Mouse (Mus musculus): ENCODE results near the gene Tmem145. TPM values are rescaled to one million over a fixed set of nuclear protein-coding genes. Genes with fewer than 3 reads are reported as not detected.
A peak's percentile ranks its signal among the peaks of the same experiment; 100 is the strongest.
"Not testable (repeated sequence)": the region's sequence is repeated elsewhere in the genome, so short reads cannot be mapped to it uniquely, and the experiment has no call there.

The Tmem145 gene
- polyA plus RNA-seq (2012; rRNA removed), result 0.19 and 0.35 TPM in 2 replicates

GRCm38 (mm10) chr7:25305956-25306613 is at the start of gene Tmem145:
Tmem145 (plus strand) TSS chr7:25306106.
- TF ChIP-seq POLR2A (IDR thresholded peaks at IDR 0.05; ENCODE audit: low read depth, low read length) (no peak), CTCF (IDR thresholded peaks at IDR 0.05; ENCODE audit: extremely low read depth, insufficient read length, insufficient replicate concordance, low read depth, low read length) (no peak)
- WGBS, result under 1% methylated on average over 47 of the region's 47 CpGs
- peaks cover 6% of the 10 kb centered on the region for H3K4me1 ChIP-seq (ENCODE audit: control insufficient read depth, insufficient read depth, insufficient read length, low read length)
- H3K27ac ChIP-seq (ENCODE audit: insufficient read depth, low read depth, low read length), result no peak within 1 kb of the TSS
- H3K36me3 ChIP-seq (ENCODE audit: control insufficient read depth, insufficient read depth, low read length), result no peaks in the 10 kb centered on the region
- H3K4me3 ChIP-seq (ENCODE audit: low read depth, low read length), result peak within 1 kb of the TSS; percentile 62
- peaks cover 14% of the 10 kb centered on the region for H3K27me3 ChIP-seq (ENCODE audit: control insufficient read depth, insufficient read depth, low read length)

- Histone ChIP-seq H3K4me1 (ENCODE audit: control insufficient read depth, insufficient read depth, insufficient read length, low read length) (peaks cover under 1% of the 10 kb centered on the region; the same call in 1 of the 2 replicates), H3K36me3 (ENCODE audit: control insufficient read depth, insufficient read depth, low read length) (no peaks in the 10 kb centered on the region), H3K27me3 (ENCODE audit: control insufficient read depth, insufficient read depth, low read length) (no peaks in the 10 kb centered on the region), H3K4me3 (ENCODE audit: low read depth, low read length) (no peak overlapping the region), H3K27ac (ENCODE audit: insufficient read depth, low read depth, low read length) (no peak overlapping the region)
- TF ChIP-seq POLR2A (IDR thresholded peaks at IDR 0.05; ENCODE audit: low read depth, low read length), result no peak
- no peak for TF ChIP-seq CTCF (IDR thresholded peaks at IDR 0.05; ENCODE audit: extremely low read depth, insufficient read length, insufficient replicate concordance, low read depth, low read length)
- 77% methylated on average over 1 of the region's 1 CpGs for WGBS
These were observed 44.0 kb upstream of the Tmem145 start for GRCm38 (mm10) chr7:25261896-25262295.

DNA sequence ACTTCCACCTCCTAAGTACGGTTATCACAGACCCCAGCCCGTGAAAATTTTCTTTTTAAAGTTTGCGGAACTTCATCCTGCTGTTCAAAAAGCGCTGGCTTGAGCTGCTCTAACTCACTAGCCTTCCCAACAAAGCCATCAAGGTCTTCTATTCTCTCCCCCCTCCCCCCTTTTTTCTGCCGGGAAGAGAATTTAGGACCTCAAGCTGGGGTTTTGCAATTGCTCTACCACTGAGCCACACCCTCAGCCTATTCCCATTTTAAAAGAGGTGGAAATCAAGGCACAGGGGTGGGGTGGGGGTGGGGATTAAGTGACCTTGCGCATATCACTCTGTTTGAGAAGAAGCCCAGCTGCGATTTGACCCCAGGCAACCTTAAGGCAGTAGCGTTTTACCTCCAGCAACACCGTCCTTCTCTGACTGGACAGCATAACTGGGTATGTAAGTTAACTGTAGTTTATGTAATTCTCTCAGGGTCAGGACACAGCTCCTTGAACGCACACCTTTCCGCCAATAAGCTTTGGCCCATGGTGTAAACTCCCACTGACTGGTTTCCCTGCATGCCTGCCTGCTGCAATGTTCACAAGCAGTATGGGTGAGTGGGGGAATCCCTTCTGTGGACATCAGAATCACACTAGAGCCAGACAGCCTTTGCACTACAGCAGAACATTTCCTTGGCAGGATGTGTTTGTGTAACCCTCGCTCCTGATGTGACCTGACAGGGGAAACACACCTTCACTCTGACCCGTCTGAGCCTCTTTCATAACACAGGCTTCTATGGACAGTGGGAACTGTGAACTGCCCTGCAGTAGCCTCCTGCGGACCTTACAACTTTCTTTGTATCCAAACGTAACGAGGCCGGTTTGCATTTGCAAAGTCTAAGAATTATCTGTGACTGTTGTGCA is 41.7 kb upstream of the Tmem145 start:
- Histone ChIP-seq H3K4me3 (ENCODE audit: low read depth, low read length) (no peak overlapping the region), H3K4me1 (ENCODE audit: control insufficient read depth, insufficient read depth, insufficient read length, low read length) (peaks cover 1% of the 10 kb centered on the region; the same call in 1 of the 2 replicates), H3K27ac (ENCODE audit: insufficient read depth, low read depth, low read length) (no peak overlapping the region), H3K36me3 (ENCODE audit: control insufficient read depth, insufficient read depth, low read length) (no peaks in the 10 kb centered on the region), H3K27me3 (ENCODE audit: control insufficient read depth, insufficient read depth, low read length) (no peaks in the 10 kb centered on the region)
- TF ChIP-seq POLR2A (IDR thresholded peaks at IDR 0.05; ENCODE audit: low read depth, low read length) (no peak), CTCF (IDR thresholded peaks at IDR 0.05; ENCODE audit: extremely low read depth, insufficient read length, insufficient replicate concordance, low read depth, low read length) (no peak)
- 67% methylated on average over 17 of the region's 17 CpGs for WGBS

- WGBS, result 75% methylated on average over 5 of the region's 5 CpGs
- H3K4me1 ChIP-seq (ENCODE audit: control insufficient read depth, insufficient read depth, insufficient read length, low read length); H3K27ac ChIP-seq (ENCODE audit: insufficient read depth, low read depth, low read length): not testable (repeated sequence)
These were observed 40.2 kb upstream of the Tmem145 start for GRCm38 (mm10) chr7:25265743-25266142.

DNA sequence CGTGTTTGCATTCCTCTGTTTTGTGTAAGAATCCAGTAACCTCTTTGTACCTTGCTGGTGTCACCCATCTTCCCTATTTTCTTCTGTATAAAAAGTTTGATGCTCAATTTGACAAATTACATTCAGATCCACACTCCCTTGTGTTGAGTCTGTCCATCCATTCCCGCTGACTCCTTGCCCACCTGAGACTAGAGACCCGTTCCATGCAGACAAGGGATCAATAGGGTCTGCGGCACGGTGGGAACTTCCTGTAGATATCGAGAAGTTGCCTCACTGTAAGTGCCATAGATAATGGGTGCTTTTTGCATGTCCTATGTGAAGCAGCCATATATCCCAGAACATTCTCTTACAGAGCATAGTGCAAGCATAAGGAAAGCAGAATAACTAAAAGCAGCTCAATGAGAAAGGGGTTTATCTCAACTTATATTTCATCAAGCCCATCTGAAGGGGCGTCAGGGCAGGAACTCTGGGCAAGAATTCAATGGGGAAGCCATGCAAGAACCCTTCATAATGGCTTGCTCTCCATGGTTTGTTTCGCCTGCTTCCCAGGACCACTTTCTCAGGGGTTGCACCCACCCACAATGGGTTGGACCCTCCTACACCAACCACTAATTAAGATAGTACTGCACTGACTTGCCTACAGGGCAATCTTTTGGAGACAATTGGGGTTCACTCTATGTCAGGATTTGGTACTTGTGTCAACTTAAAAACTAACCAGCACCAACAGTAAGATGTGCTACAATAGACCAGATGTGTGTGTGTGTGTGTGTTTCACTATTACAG is 39.5 kb upstream of the Tmem145 start:
- H3K27me3 ChIP-seq (ENCODE audit: control insufficient read depth, insufficient read depth, low read length), result no peaks in the 10 kb centered on the region
- H3K36me3 ChIP-seq (ENCODE audit: control insufficient read depth, insufficient read depth, low read length), result peaks cover 3% of the 10 kb centered on the region
- 84% methylated on average over 8 of the region's 8 CpGs for WGBS
- H3K27ac ChIP-seq (ENCODE audit: insufficient read depth, low read depth, low read length), result no peak overlapping the region
- TF ChIP-seq POLR2A (IDR thresholded peaks at IDR 0.05; ENCODE audit: low read depth, low read length) (no peak), CTCF (IDR thresholded peaks at IDR 0.05; ENCODE audit: extremely low read depth, insufficient read length, insufficient replicate concordance, low read depth, low read length) (no peak)
- no peak overlapping the region for H3K4me3 ChIP-seq (ENCODE audit: low read depth, low read length)
- H3K4me1 ChIP-seq (ENCODE audit: control insufficient read depth, insufficient read depth, insufficient read length, low read length), result peaks cover 7% of the 10 kb centered on the region

More at GRCm38 (mm10) chr7:25265743-25266142, 40.2 kb upstream of the Tmem145 start:
- H3K36me3 ChIP-seq (ENCODE audit: control insufficient read depth, insufficient read depth, low read length); H3K4me3 ChIP-seq (ENCODE audit: low read depth, low read length); H3K27me3 ChIP-seq (ENCODE audit: control insufficient read depth, insufficient read depth, low read length): not testable (repeated sequence)

DNA sequence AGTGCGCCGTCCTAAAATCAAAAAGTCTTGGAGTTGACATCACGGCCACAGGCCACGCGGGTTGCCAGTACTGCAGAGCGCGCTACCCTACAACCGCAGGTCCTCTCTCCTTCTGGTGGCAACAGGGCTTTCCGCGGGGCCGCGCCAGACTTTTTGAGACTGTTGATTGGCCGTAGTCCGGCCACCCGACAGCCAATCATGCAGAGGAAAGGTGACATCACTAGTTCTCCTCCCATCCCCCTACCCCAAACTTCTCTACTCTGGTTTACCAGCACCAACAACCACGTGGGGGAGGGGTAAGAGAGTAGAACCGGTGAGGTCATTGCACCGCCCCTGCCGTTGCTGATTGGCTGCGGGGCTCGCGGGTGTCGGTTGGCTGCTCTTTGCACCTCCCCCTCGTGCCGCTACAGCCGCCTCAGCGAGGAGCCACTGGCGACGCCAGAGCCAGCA is 38.6 kb upstream of the Tmem145 start, which contains the start of gene Cic:
Cic (plus strand) TSS at position 404 of the 450 bp plus-strand sequence.
- Histone ChIP-seq H3K4me1 (ENCODE audit: control insufficient read depth, insufficient read depth, insufficient read length, low read length) (peaks cover 7% of the 10 kb centered on the region), H3K4me3 (ENCODE audit: low read depth, low read length) (peak within 1 kb of the TSS; percentile 88), H3K27ac (ENCODE audit: insufficient read depth, low read depth, low read length) (peak within 1 kb of the TSS; percentile 95), H3K36me3 (ENCODE audit: control insufficient read depth, insufficient read depth, low read length) (peaks cover 12% of the 10 kb centered on the region), H3K27me3 (ENCODE audit: control insufficient read depth, insufficient read depth, low read length) (no peaks in the 10 kb centered on the region)
- TF ChIP-seq CTCF (IDR thresholded peaks at IDR 0.05; ENCODE audit: extremely low read depth, insufficient read length, insufficient replicate concordance, low read depth, low read length), result no peak
- TF ChIP-seq POLR2A (IDR thresholded peaks at IDR 0.05; ENCODE audit: low read depth, low read length), result peak; percentile 15; the same call in 1 of the 2 replicates
- under 1% methylated on average over 29 of the region's 29 CpGs for WGBS
